Mouse (Mus musculus) CH12.LX (cell line): ENCODE data around the gene Timm44.

Experiments used
- CTCF ChIP-seq, 2 experiments: IDR thresholded peaks in 1 of 2; conservative IDR thresholded peaks in 1 of 2; 2 replicates each; pipeline ENCODE4 v1.5.1; 2011 to 2012; ENCODE audit warnings: low read depth in 2 of 2, low read length in 2 of 2, improper control_type of control experiment in 1 of 2, inconsistent platforms in 1 of 2, mild to moderate bottlenecking in 1 of 2, moderate library complexity in 1 of 2
- EP300 ChIP-seq: IDR thresholded peaks from 2 replicates; pipeline ENCODE4 v1.6.1; 2011; ENCODE audit warnings: low read length, improper control_type of control experiment
- HCFC1 ChIP-seq: IDR thresholded peaks from 2 replicates; pipeline ENCODE4 v1.6.1; 2012; ENCODE audit warnings: low read depth, mild to moderate bottlenecking, inconsistent platforms, low read length, improper control_type of control experiment
- POLR2AphosphoS2 ChIP-seq: IDR thresholded peaks from 2 replicates; pipeline ENCODE4 v1.6.1; 2011; ENCODE audit warnings: low read depth, low read length, improper control_type of control experiment
- USF2 ChIP-seq: conservative IDR thresholded peaks from 2 replicates; pipeline ENCODE4 v1.6.1; 2011; ENCODE audit warnings: low read depth, low read length, improper control_type of control experiment

DNA sequence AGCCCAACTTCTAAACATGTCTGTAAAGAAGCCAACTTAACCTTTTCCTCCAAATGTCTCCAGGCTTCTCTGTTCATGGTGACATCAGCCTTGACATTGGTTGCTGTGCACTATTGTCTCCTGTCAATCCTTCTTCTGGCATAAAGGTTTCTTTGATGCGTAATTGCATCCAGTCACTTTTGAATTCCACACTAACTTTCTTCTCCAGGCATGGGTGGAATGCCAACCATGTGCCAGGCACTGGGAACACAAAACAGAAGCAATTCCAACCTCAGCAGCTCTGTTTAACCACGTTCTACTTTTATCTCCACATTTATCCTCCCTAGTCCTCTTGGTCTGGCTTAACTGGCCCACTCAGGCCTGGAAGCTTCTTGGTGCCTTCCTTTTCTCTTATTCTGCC lies 45.3 kb upstream of the Timm44 start:
- TF ChIP-seq EP300, result no peak
- TF ChIP-seq USF2, result no peak
- TF ChIP-seq HCFC1, result no peak
- no peak for TF ChIP-seq POLR2AphosphoS2
- no peak for TF ChIP-seq CTCF (conservative IDR thresholded peaks at IDR 0.05 in 1 of 2, IDR thresholded peaks at IDR 0.05 in 1 of 2; ENCODE audit: low read depth in 2 of 2, low read length in 2 of 2)
